Mouse (Mus musculus) lung, embryonic 16.5 days (tissue): ENCODE measurements at regions not wholly inside any gene's neighbourhood (a gene's known extent, or its start where the extent isn't known, plus 50 kb on each side); places are given as distances from the start of the nearest gene placed in this dataset.

Experiments
- ATAC-seq: fragments of 200-750 bp; cut with Nextera tagmentation; 2 replicates; pipeline ENCODE4 v1.8.0; 2017; ENCODE audit warnings: low read depth, mild to moderate bottlenecking, moderate library complexity
- H3K27ac ChIP-seq: fragments of 300-500 bp; sonication (generic); 2 replicates; pipeline ENCODE4 v1.5.1; 2014; ENCODE audit warnings: mild to moderate bottlenecking, control low read depth, low read length
- H3K27me3 ChIP-seq: fragments of 300-500 bp; sonication (generic); 2 replicates; pipeline ENCODE4 v1.6.1; 2014; ENCODE audit warnings: low read depth, low read length, mixed read lengths; ENCODE audit not compliant: control insufficient read depth, insufficient read depth
- H3K36me3 ChIP-seq: fragments of 300-500 bp; sonication (generic); 2 replicates; pipeline ENCODE4 v1.6.1; 2014; ENCODE audit warnings: low read length; ENCODE audit not compliant: control insufficient read depth, insufficient read depth
- H3K4me1 ChIP-seq: fragments of 300-500 bp; sonication (generic); replicated peaks from 2 replicates; pipeline ENCODE4 v1.6.1; 2014; ENCODE audit warnings: low read length, mixed read lengths; ENCODE audit not compliant: control insufficient read depth, insufficient read depth
- H3K4me2 ChIP-seq: fragments of 300-500 bp; sonication (generic); 2 replicates; pipeline ENCODE4 v1.6.1; 2014; ENCODE audit warnings: low read depth, low read length, control low read depth
- H3K4me3 ChIP-seq: fragments of 300-500 bp; sonication (generic); 2 replicates; pipeline ENCODE4 v1.5.1; 2014; ENCODE audit warnings: mild to moderate bottlenecking, low read length, control low read depth
- H3K9ac ChIP-seq: fragments of 300-500 bp; sonication (generic); 2 replicates; pipeline ENCODE4 v1.6.1; 2014; ENCODE audit warnings: low read length, control low read depth
- H3K9me3 ChIP-seq: fragments of 300-500 bp; sonication (generic); 2 replicates; pipeline ENCODE4 v1.6.1; 2016; ENCODE audit warnings: low read length; ENCODE audit not compliant: control insufficient read depth
- WGBS: fragments of 180-500 bp; shearing (Covaris S2); extraction: QIAGEN DNeasy Blood & Tissue Kit; methylation state at CpG from one replicate; pipeline ENCODE4 v1.1.7; 2014; 5-methylcytosine and 5-hydroxymethylcytosine counted together

GRCm38 (mm10) chr14:110043211-110043610, 711.7 kb downstream of the Slitrk6 start:
- Histone ChIP-seq H3K36me3 (no peaks in the 10 kb centered on the region), H3K4me2 (no peak overlapping the region), H3K9ac (no peak overlapping the region), H3K27me3 (no peaks in the 10 kb centered on the region), H3K4me3 (no peak overlapping the region), H3K27ac (no peak overlapping the region), H3K9me3 (no peaks in the 10 kb centered on the region), H3K4me1 (no peaks in the 10 kb centered on the region)
- ATAC-seq = no peak

DNA sequence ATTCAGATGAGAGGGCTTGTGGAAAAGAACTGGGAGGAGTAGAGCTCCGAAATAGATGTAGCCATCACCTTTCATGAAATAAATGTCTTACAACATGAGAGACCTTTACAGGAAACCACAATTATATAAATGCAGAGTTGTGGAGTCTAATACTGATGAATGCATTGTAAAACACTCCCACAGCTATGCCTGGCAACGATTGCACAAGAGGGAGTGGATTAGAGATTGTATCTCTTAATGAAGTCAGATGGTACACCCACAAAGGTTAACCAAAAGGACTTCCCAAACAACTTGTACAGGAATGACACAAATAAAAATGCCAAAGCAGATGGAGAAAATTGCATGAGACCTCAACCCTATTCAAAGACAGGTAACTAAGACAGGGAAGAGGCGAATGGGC, 733.1 kb downstream of the Slitrk6 start:
- Histone ChIP-seq H3K36me3 (no peaks in the 10 kb centered on the region), H3K9me3 (no peaks in the 10 kb centered on the region), H3K9ac (no peak overlapping the region), H3K4me1 (no peaks in the 10 kb centered on the region), H3K27ac (no peak overlapping the region), H3K4me3 (no peak overlapping the region), H3K4me2 (no peak overlapping the region), H3K27me3 (no peaks in the 10 kb centered on the region)
- 63% methylated on average over 3 of the region's 3 CpGs for WGBS
- no peak for ATAC-seq

GRCm38 (mm10) chr14:110015126-110015525, 739.8 kb downstream of the Slitrk6 start:
- ATAC-seq = no peak
- Histone ChIP-seq H3K36me3 (no peaks in the 10 kb centered on the region), H3K27me3 (no peaks in the 10 kb centered on the region), H3K4me2 (no peak overlapping the region), H3K4me1 (no peaks in the 10 kb centered on the region), H3K27ac (no peak overlapping the region), H3K9me3 (no peaks in the 10 kb centered on the region), H3K9ac (no peak overlapping the region), H3K4me3 (no peak overlapping the region)
- 66% methylated on average over 2 of the region's 2 CpGs for WGBS

GRCm38 (mm10) chr14:110013229-110013628, 741.7 kb downstream of the Slitrk6 start:
- Histone ChIP-seq H3K9me3 (no peaks in the 10 kb centered on the region), H3K4me1 (no peaks in the 10 kb centered on the region), H3K36me3 (no peaks in the 10 kb centered on the region), H3K27me3 (no peaks in the 10 kb centered on the region), H3K27ac (no peak overlapping the region), H3K4me2 (no peak overlapping the region), H3K4me3 (no peak overlapping the region), H3K9ac (no peak overlapping the region)
- ATAC-seq = no peak
- 81% methylated on average over 1 of the region's 1 CpGs for WGBS

GRCm38 (mm10) chr14:110007159-110007558, 747.8 kb downstream of the Slitrk6 start:
- no peaks in the 10 kb centered on the region for H3K27me3 ChIP-seq
- 65% methylated on average over 6 of the region's 6 CpGs for WGBS
- ATAC-seq = no peak
- H3K27ac ChIP-seq = no peak overlapping the region
- no peak overlapping the region for H3K4me2 ChIP-seq
- no peak overlapping the region for H3K9ac ChIP-seq
- no peaks in the 10 kb centered on the region for H3K9me3 ChIP-seq
- no peaks in the 10 kb centered on the region for H3K36me3 ChIP-seq
- no peaks in the 10 kb centered on the region for H3K4me1 ChIP-seq
- no peak overlapping the region for H3K4me3 ChIP-seq

- H3K4me1 ChIP-seq = no peaks in the 10 kb centered on the region
- H3K4me2 ChIP-seq = no peak overlapping the region
- no peaks in the 10 kb centered on the region for H3K27me3 ChIP-seq
- H3K9me3 ChIP-seq = no peaks in the 10 kb centered on the region
- no peak for ATAC-seq
- no peaks in the 10 kb centered on the region for H3K36me3 ChIP-seq
- H3K4me3 ChIP-seq = no peak overlapping the region
- H3K27ac ChIP-seq = no peak overlapping the region
- 66% methylated on average over 4 of the region's 4 CpGs for WGBS
- no peak overlapping the region for H3K9ac ChIP-seq
These were observed 769.9 kb downstream of the Slitrk6 start for GRCm38 (mm10) chr14:109985026-109985425.

- H3K4me3 ChIP-seq = no peak overlapping the region
- H3K36me3 ChIP-seq = no peaks in the 10 kb centered on the region
- ATAC-seq = no peak
- H3K27me3 ChIP-seq = no peaks in the 10 kb centered on the region
- 63% methylated on average over 3 of the region's 3 CpGs for WGBS
- no peak overlapping the region for H3K9ac ChIP-seq
- H3K9me3 ChIP-seq = no peaks in the 10 kb centered on the region
- no peaks in the 10 kb centered on the region for H3K4me1 ChIP-seq
- H3K27ac ChIP-seq = no peak overlapping the region
- H3K4me2 ChIP-seq = no peak overlapping the region
These were observed 796.9 kb downstream of the Slitrk6 start for GRCm38 (mm10) chr14:109958008-109958407.

DNA sequence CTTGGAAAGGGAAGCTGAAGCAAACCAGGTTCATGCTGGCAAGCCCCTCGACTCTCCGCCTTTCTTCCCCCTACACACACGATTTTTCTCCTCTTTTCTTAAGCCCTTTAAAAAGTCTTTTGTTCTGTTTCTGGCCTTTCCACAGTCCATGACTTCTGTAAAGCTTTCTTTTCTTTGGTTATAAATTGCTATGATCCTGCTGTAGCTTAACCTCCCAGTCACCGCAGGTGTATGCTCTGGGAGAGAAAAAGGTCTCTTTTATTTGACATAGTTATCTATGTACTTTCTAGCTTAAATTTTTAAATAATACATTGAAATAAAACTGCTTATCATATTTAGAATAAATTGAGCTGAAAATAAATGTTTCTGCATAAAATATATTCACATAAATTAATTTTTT, 813.0 kb downstream of the Slitrk6 start:
- H3K4me2 ChIP-seq = no peak overlapping the region
- no peaks in the 10 kb centered on the region for H3K36me3 ChIP-seq
- no peaks in the 10 kb centered on the region for H3K9me3 ChIP-seq
- ATAC-seq = no peak
- H3K27me3 ChIP-seq = no peaks in the 10 kb centered on the region
- WGBS = 87% methylated on average over 4 of the region's 4 CpGs
- H3K4me1 ChIP-seq = no peaks in the 10 kb centered on the region
- H3K4me3 ChIP-seq = no peak overlapping the region
- H3K27ac ChIP-seq = no peak overlapping the region
- no peak overlapping the region for H3K9ac ChIP-seq

DNA sequence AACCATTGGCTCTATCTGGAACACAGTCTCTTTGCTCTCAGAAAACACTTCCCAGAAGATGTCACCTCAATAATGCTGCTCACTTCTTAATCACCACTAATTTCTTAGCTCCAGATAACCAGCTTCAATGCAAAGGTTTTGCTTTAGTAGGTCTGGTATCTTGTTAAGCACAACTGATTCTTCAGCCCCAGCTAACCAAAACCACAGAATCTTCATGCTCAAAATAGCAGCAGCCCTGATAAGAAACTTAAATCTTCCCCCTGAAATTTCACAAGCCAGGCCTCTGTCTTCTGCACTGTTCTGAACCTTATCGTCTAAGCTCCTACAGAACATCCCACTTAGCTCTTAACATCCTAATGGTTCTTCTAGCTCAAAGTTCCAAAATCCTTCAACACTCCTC, 813.8 kb downstream of the Slitrk6 start:
- ATAC-seq = no peak
- no peaks in the 10 kb centered on the region for H3K9me3 ChIP-seq
- H3K4me3 ChIP-seq = no peak overlapping the region
- no peak overlapping the region for H3K9ac ChIP-seq
- H3K27me3 ChIP-seq = no peaks in the 10 kb centered on the region
- no peaks in the 10 kb centered on the region for H3K36me3 ChIP-seq
- H3K4me2 ChIP-seq = no peak overlapping the region
- H3K27ac ChIP-seq = no peak overlapping the region
- no peaks in the 10 kb centered on the region for H3K4me1 ChIP-seq
- 80% methylated on average over 1 of the region's 1 CpGs for WGBS

GRCm38 (mm10) chr14:109937432-109937831, 817.5 kb downstream of the Slitrk6 start:
- Histone ChIP-seq H3K4me2 (no peak overlapping the region), H3K4me1 (no peaks in the 10 kb centered on the region), H3K9ac (no peak overlapping the region), H3K27me3 (no peaks in the 10 kb centered on the region), H3K4me3 (no peak overlapping the region), H3K27ac (no peak overlapping the region), H3K9me3 (no peaks in the 10 kb centered on the region), H3K36me3 (no peaks in the 10 kb centered on the region)
- no peak for ATAC-seq
- 76% methylated on average over 6 of the region's 6 CpGs for WGBS
